Mouse (Mus musculus): ENCODE data around the gene Ocm. TPM values are rescaled to one million over a fixed set of nuclear protein-coding genes. Genes with fewer than 3 reads are reported as not detected.

Ocm gene
- total RNA-seq, 2 experiments from 2014 or later, result not detected

Other genes with a start within 250 kb of the Ocm start
- 10 to 100 TPM; 39.8 to 42.7 TPM for gene Eif2ak1, start 208.9 kb downstream of the Ocm start, total RNA-seq (2021)
- gene Ankrd61, start 129.0 kb downstream of the Ocm start, total RNA-seq (2021), result under 1 TPM; 0.20 to 0.28 TPM
- 10 to 100 TPM; 36.1 to 39.7 TPM for gene Aimp2, start 116.8 kb downstream of the Ocm start, total RNA-seq (2021)
- 10 to 100 TPM; 21.3 to 21.8 TPM for gene Pms2, start 116.7 kb downstream of the Ocm start, total RNA-seq (2021)
- gene Gm42421, start 98.5 kb downstream of the Ocm start, total RNA-seq (2021), result under 1 TPM; 0.79 to 0.98 TPM
- gene Rsph10b, start 93.6 kb downstream of the Ocm start, total RNA-seq (2021), result 1 to 10 TPM; 1.6 to 3.4 TPM
- 10 to 100 TPM; 74.8 to 76.8 TPM for gene Ccz1, start 11.8 kb downstream of the Ocm start, total RNA-seq (2021)
- 10 to 100 TPM; 26.1 to 26.2 TPM for gene Lmtk2, start 73.8 kb upstream of the Ocm start, total RNA-seq (2021)
- gene Bhlha15, start 163.6 kb upstream of the Ocm start, total RNA-seq (2021), result 1 to 10 TPM in 1 of 2 experiments, under 1 TPM in 1; 0.96 to 3.1 TPM
- gene Tecpr1, start 196.9 kb upstream of the Ocm start, total RNA-seq (2021), result 10 to 100 TPM; 68.5 to 70.9 TPM
- gene Bri3, start 217.8 kb upstream of the Ocm start, total RNA-seq (2021), result 100 to 1,000 TPM; 102 to 108 TPM

Data from adrenal gland, postnatal 4 days (tissue).